Mouse (Mus musculus): Measurements from ENCODE around the gene Rela. TPM values are rescaled to one million over a fixed set of nuclear protein-coding genes. Genes with fewer than 3 reads are reported as not detected.

Gene Rela
- polyA plus RNA-seq, 1 experiment: 4.1 TPM

GRCm38 (mm10) chr19:5660942-5661751, 23.9 kb downstream of the Rela start:
- TF ChIP-seq GATA1 (IDR thresholded peaks at IDR 0.05; ENCODE audit: low read length) (no peak), TAL1 (IDR thresholded peaks at IDR 0.05; ENCODE audit: low read length) (no peak)
- Histone ChIP-seq H3K4me1 (ENCODE audit: control insufficient read depth) (peaks cover 74% of the 10 kb centered on the region), H3K27me3 (ENCODE audit: control insufficient read depth) (no peaks in the 10 kb centered on the region), H3K9me3 (ENCODE audit: control insufficient read depth, low read length) (peaks cover under 1% of the 10 kb centered on the region; the same call in 1 of the 2 replicates), H3K36me3 (ENCODE audit: control insufficient read depth) (peaks cover 95% of the 10 kb centered on the region), H3K4me3 (replicated peaks) (peak overlapping the region; percentile 75)

GRCm38 (mm10) chr19:5662310-5662709, 25.0 kb downstream of the Rela start:
- TF ChIP-seq GATA1 (IDR thresholded peaks at IDR 0.05; ENCODE audit: low read length): no peak
- no peak for TF ChIP-seq TAL1 (IDR thresholded peaks at IDR 0.05; ENCODE audit: low read length)
- Histone ChIP-seq H3K27me3 (ENCODE audit: control insufficient read depth) (no peaks in the 10 kb centered on the region), H3K4me3 (replicated peaks) (peak overlapping the region; percentile 75), H3K4me1 (ENCODE audit: control insufficient read depth) (peaks cover 84% of the 10 kb centered on the region), H3K36me3 (ENCODE audit: control insufficient read depth) (peaks cover 96% of the 10 kb centered on the region), H3K9me3 (ENCODE audit: control insufficient read depth, low read length) (peaks cover 9% of the 10 kb centered on the region)

DNA sequence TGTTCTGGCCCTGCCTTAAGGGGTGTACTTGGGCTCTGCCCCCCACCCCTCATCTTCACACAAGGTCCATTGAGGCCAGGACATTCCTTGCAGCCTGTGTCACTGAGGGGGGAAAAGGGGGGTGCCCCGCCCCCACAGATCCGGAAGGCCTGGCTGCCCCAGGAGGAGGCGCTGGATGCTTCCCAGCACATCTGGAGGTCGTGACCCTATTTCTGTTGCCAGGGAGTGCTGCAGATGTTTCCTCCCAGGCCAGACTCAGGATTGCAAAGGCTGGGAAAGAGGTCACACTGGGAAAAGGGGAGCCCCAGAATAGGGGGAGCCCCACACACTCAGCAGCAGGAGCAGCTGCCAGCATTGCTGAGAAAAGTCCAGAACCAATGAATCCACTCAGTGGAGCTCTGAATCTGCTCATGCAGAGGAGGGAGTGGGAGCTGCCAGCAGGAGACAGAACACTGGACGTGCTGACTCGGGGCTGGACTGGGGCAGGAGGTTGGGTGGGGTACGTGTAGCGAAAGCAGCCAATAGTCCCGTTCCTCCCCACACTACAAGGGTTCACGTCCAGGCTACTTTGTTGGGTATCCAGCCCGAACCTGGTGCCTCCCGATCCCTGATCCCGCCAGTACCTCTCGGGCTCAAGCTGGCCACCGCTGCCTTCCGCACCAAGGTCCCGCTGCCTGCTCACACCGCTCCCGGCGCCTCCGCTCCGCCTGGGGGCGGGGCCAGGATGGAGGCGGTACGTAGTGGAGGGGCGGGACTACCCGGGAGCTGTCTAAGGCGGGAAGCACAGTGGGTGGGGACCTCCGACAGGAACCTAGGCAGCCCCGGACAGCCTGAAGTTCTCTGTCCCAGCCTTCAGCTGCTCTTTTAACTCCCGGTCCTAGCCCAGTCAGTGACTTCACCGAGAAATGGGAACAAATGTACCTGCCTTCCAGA, 26.0 kb downstream of the Rela start, which contains the start of gene Sipa1:
Gene Sipa1, minus strand, starts transcription at position 727 of the 933 bp plus-strand sequence.
- Histone ChIP-seq H3K9me3 (ENCODE audit: control insufficient read depth, low read length) (peaks cover 9% of the 10 kb centered on the region), H3K36me3 (ENCODE audit: control insufficient read depth) (peaks cover 96% of the 10 kb centered on the region), H3K4me1 (ENCODE audit: control insufficient read depth) (peaks cover 90% of the 10 kb centered on the region), H3K27me3 (ENCODE audit: control insufficient read depth) (no peaks in the 10 kb centered on the region), H3K4me3 (replicated peaks) (peak within 1 kb of the TSS; percentile 75)
- TF ChIP-seq TAL1 (IDR thresholded peaks at IDR 0.05; ENCODE audit: low read length) (no peak), GATA1 (IDR thresholded peaks at IDR 0.05; ENCODE audit: low read length) (no peak)

GRCm38 (mm10) chr19:5664669-5665257, 27.5 kb downstream of the Rela start:
- Histone ChIP-seq H3K9me3 (ENCODE audit: control insufficient read depth, low read length) (peaks cover 9% of the 10 kb centered on the region), H3K4me1 (ENCODE audit: control insufficient read depth) (peaks cover 96% of the 10 kb centered on the region), H3K4me3 (replicated peaks) (peak overlapping the region; percentile 75), H3K36me3 (ENCODE audit: control insufficient read depth) (peaks cover 96% of the 10 kb centered on the region), H3K27me3 (ENCODE audit: control insufficient read depth) (no peaks in the 10 kb centered on the region)
- TF ChIP-seq TAL1 (IDR thresholded peaks at IDR 0.05; ENCODE audit: low read length): no peak
- TF ChIP-seq GATA1 (IDR thresholded peaks at IDR 0.05; ENCODE audit: low read length): no peak

DNA sequence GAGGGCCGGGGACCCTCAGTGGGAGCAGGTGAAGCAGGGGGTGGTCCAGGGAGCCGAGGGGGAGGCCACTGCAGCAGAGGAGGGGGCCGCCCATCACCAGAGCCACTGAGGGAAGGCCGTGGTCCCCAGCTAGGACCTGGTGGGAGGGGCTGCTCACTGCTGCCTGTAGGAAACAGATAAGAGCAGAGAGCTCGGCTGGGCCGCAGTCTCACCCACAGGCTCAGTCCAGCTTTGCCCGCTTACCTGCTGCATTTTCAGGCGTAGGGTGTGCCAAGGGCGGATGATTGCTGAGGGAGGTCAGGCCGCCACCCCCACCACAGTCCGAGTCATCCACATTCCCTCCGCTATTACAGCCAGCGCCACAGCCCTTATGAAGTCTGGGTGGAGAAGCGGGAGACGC, 28.2 kb downstream of the Rela start:
- peak; percentile 88 for TF ChIP-seq TAL1 (IDR thresholded peaks at IDR 0.05; ENCODE audit: low read length)
- TF ChIP-seq GATA1 (IDR thresholded peaks at IDR 0.05; ENCODE audit: low read length): peak; percentile 82
- Histone ChIP-seq H3K4me3 (replicated peaks) (peak overlapping the region; percentile 75), H3K36me3 (ENCODE audit: control insufficient read depth) (peaks cover 96% of the 10 kb centered on the region), H3K9me3 (ENCODE audit: control insufficient read depth, low read length) (peaks cover 9% of the 10 kb centered on the region), H3K27me3 (ENCODE audit: control insufficient read depth) (no peaks in the 10 kb centered on the region), H3K4me1 (ENCODE audit: control insufficient read depth) (peaks cover 89% of the 10 kb centered on the region)

DNA sequence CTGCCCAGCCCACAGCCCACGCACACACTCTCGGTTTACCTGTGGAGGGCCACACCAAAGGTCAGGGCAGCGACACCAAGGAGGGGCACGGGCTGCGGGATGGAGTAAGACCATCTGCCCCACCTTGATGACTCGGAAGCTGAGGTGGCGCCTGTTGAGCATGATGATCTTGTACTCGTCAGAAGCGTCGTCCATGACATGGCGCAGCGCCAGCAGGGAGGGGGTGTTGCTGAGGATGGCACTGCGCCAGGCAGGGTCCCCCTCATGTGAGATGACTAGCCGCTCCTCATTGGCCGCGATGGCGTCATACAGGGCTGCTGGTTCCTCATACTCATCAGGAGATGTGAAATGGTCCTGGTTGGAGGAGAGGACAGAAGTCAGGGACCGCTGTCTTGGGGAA, 29.1 kb downstream of the Rela start:
- Histone ChIP-seq H3K9me3 (ENCODE audit: control insufficient read depth, low read length) (peaks cover 9% of the 10 kb centered on the region), H3K36me3 (ENCODE audit: control insufficient read depth) (peaks cover 96% of the 10 kb centered on the region), H3K27me3 (ENCODE audit: control insufficient read depth) (no peaks in the 10 kb centered on the region), H3K4me3 (replicated peaks) (peak overlapping the region; percentile 75), H3K4me1 (ENCODE audit: control insufficient read depth) (peaks cover 80% of the 10 kb centered on the region)
- TF ChIP-seq GATA1 (IDR thresholded peaks at IDR 0.05; ENCODE audit: low read length): no peak

DNA sequence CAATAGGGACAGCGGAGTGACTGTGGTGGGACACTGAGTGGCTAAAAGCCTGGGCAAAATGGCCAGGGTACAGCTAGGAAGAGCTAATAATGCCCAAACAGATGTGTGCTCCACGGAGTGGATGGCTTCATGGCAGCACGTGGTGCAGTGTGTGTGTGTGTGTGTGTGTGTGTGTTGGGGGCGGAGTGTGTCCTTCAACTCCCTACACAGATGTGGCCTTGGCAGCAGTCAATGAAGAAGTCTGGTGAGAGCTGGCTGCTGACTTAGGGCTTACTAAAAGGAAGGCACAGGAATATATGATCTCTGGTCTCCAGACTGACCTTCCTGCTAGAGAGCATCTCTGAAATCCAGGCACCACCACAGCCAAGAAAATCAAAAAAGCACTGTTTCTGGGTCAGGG, 31.1 kb downstream of the Rela start:
- Histone ChIP-seq H3K27me3 (ENCODE audit: control insufficient read depth) (no peaks in the 10 kb centered on the region), H3K4me1 (ENCODE audit: control insufficient read depth) (peaks cover 65% of the 10 kb centered on the region), H3K4me3 (replicated peaks) (no peak overlapping the region), H3K9me3 (ENCODE audit: control insufficient read depth, low read length) (peaks cover 9% of the 10 kb centered on the region), H3K36me3 (ENCODE audit: control insufficient read depth) (peaks cover 98% of the 10 kb centered on the region)
- no peak for TF ChIP-seq GATA1 (IDR thresholded peaks at IDR 0.05; ENCODE audit: low read length)
- TF ChIP-seq TAL1 (IDR thresholded peaks at IDR 0.05; ENCODE audit: low read length): no peak

DNA sequence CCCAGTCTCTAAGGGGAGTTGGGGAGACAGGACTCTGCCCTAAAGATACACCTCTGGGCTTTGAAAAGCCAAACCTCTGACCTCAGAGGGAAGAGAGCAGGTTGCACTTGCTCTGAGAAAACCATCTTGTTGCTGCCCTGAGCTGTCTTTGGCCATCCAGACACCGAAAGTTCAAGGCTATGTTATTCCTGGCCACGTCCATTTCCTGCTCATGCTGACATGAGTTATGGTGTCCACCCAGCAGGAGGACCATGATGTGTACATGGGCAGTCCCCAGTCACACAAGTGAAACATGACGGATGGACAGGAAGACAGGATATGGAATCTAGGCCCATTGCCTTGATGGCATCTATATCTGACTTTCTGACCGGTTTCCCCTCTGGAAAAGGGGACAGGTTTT, 43.1 kb downstream of the Rela start:
- Histone ChIP-seq H3K4me3 (replicated peaks) (no peak overlapping the region), H3K36me3 (ENCODE audit: control insufficient read depth) (peaks cover 99% of the 10 kb centered on the region), H3K4me1 (ENCODE audit: control insufficient read depth) (peaks cover 16% of the 10 kb centered on the region), H3K9me3 (ENCODE audit: control insufficient read depth, low read length) (no peaks in the 10 kb centered on the region; the same call in 1 of the 2 replicates), H3K27me3 (ENCODE audit: control insufficient read depth) (no peaks in the 10 kb centered on the region)
- TF ChIP-seq GATA1 (IDR thresholded peaks at IDR 0.05; ENCODE audit: low read length) (no peak), TAL1 (IDR thresholded peaks at IDR 0.05; ENCODE audit: low read length) (no peak)

All from erythroblast, embryonic 14.5 days (primary cell).